ENCODE assay signal across 8 mouse cellular contexts in genomic region chr11:106612209-106612960, GRCm38 (mm10). TPM values are rescaled to one million over a fixed set of nuclear protein-coding genes. Genes with fewer than 3 reads are reported as not detected.
A peak's percentile ranks its signal among the peaks of the same experiment; 100 is the strongest.
DNase-seq lines count a peak whose midpoint lies in the region; ATAC-seq and TF ChIP-seq lines count a peak whose summit lies in the region.

No protein-coding gene starts in this region.

- peaks cover 15% of the 10 kb centered on the region for H3K4me1 ChIP-seq in embryonic facial prominence, embryonic 12.5 days
- peaks cover 16% of the 10 kb centered on the region for H3K4me1 ChIP-seq in midbrain, embryonic 16.5 days (ENCODE audit: control insufficient read depth, insufficient read depth, low read length)
- no peaks in the 10 kb centered on the region for H3K4me1 ChIP-seq in stomach, postnatal 0 days (replicated peaks; ENCODE audit: control insufficient read depth, insufficient read depth)

- H3K27ac ChIP-seq in embryonic facial prominence, embryonic 12.5 days: peak overlapping the region; percentile 69
- peak overlapping the region; percentile 80 for H3K27ac ChIP-seq in midbrain, embryonic 16.5 days (ENCODE audit: low read length)
- peak overlapping the region; percentile 95 for H3K27ac ChIP-seq in stomach, postnatal 0 days (replicated peaks)

- DNase-seq in CD8-positive naive resting alpha-beta T cell, adult 2 months (ENCODE audit: low read depth in 2 of 2, low spot score in 2 of 2): peak; percentile 36 to 45
- peak; percentile 80 to 81 for DNase-seq in adrenal gland, postnatal 36 days
- peak; percentile 49 to 69 for DNase-seq in heart, adult 18-20 months
- DNase-seq in kidney, adult 18-20 months: peak; percentile 79
- peak; percentile 80 for DNase-seq in liver
- peak; percentile 77 for DNase-seq in stomach, postnatal 0 days (ENCODE audit: low spot score)

- TF ChIP-seq CTCF in stomach, postnatal 0 days (IDR thresholded peaks at IDR 0.05; ENCODE audit: low read depth): 0 out of 2 replicates have a peak, but pooled peaks have one; percentile 8

- peak overlapping the region; percentile 92 for H3K4me3 ChIP-seq in embryonic facial prominence, embryonic 12.5 days
- H3K4me3 ChIP-seq in midbrain, embryonic 16.5 days (ENCODE audit: low read depth, low read length): peak overlapping the region; percentile 99
- H3K4me3 ChIP-seq in stomach, postnatal 0 days (ENCODE audit: low read depth, low read length): peak overlapping the region; percentile 95

- WGBS in embryonic facial prominence, embryonic 12.5 days: under 1% methylated on average over 67 of the region's 67 CpGs
- WGBS in midbrain, embryonic 16.5 days: under 1% methylated on average over 56 of the region's 67 CpGs
- WGBS in stomach, postnatal 0 days: under 1% methylated on average over 47 of the region's 67 CpGs

- no peak; the same call in 1 of the 2 replicates for ATAC-seq in embryonic facial prominence, embryonic 12.5 days (ENCODE audit: insufficient number of reproducible peaks, insufficient read depth, low FRiP score, low TSS enrichment)
- ATAC-seq in midbrain, embryonic 16.5 days: peak; percentile 61
- ATAC-seq in stomach, postnatal 0 days (ENCODE audit: low FRiP score, low TSS enrichment): peak; percentile 74

- peak overlapping the region; percentile 86 for H3K4me2 ChIP-seq in embryonic facial prominence, embryonic 12.5 days (replicated peaks)
- H3K4me2 ChIP-seq in midbrain, embryonic 16.5 days (ENCODE audit: low read length): peak overlapping the region; percentile 93
- peak overlapping the region; percentile 79 for H3K4me2 ChIP-seq in stomach, postnatal 0 days (replicated peaks; ENCODE audit: low read depth)

- H3K27me3 ChIP-seq in embryonic facial prominence, embryonic 12.5 days: no peaks in the 10 kb centered on the region
- no peaks in the 10 kb centered on the region for H3K27me3 ChIP-seq in midbrain, embryonic 16.5 days (ENCODE audit: control insufficient read depth, insufficient read depth, low read depth, low read length)
- no peaks in the 10 kb centered on the region for H3K27me3 ChIP-seq in stomach, postnatal 0 days (ENCODE audit: control insufficient read depth, insufficient read depth, low read length)

- no peaks in the 10 kb centered on the region for H3K9me3 ChIP-seq in embryonic facial prominence, embryonic 12.5 days
- no peaks in the 10 kb centered on the region for H3K9me3 ChIP-seq in midbrain, embryonic 16.5 days (replicated peaks; ENCODE audit: control insufficient read depth, low read length, poor library complexity, severe bottlenecking)
- H3K9me3 ChIP-seq in stomach, postnatal 0 days (ENCODE audit: control insufficient read depth, low read length): no peaks in the 10 kb centered on the region

- H3K9ac ChIP-seq in embryonic facial prominence, embryonic 12.5 days: peak overlapping the region; percentile 82
- H3K9ac ChIP-seq in midbrain, embryonic 16.5 days (ENCODE audit: low read depth, low read length): peak overlapping the region; percentile 79
- peak overlapping the region; percentile 94 for H3K9ac ChIP-seq in stomach, postnatal 0 days (ENCODE audit: low read length)

- H3K36me3 ChIP-seq in embryonic facial prominence, embryonic 12.5 days: no peaks in the 10 kb centered on the region
- H3K36me3 ChIP-seq in midbrain, embryonic 16.5 days (ENCODE audit: control insufficient read depth, insufficient read depth, low read length): no peaks in the 10 kb centered on the region
- H3K36me3 ChIP-seq in stomach, postnatal 0 days (ENCODE audit: control insufficient read depth, insufficient read depth, low read length): no peaks in the 10 kb centered on the region

- TF ChIP-seq EP300 in stomach, postnatal 0 days (optimal IDR thresholded peaks at IDR 0.05): peak; percentile 8

RNA-seq across cellular contexts. Expression of gene Tex2, which starts 0.8 kb away (rescaled TPM):
- 10 to 100 TPM; 52.3 to 54.4 TPM for total RNA-seq in adrenal gland, postnatal 36 days (2021)
- polyA plus RNA-seq in embryonic facial prominence, embryonic 12.5 days (2016; fragmentation: Nextera tagmentation; extraction: Ambion mirVana): 8.3 and 9.4 TPM in 2 replicates
- total RNA-seq in heart, adult 18-20 months (2021): 10 to 100 TPM; 41.5 to 42.0 TPM
- 35.9 and 37.5 TPM in 2 replicates for polyA plus RNA-seq in midbrain, embryonic 16.5 days (2015; fragmentation: Nextera tagmentation; extraction: Ambion mirVana)
- polyA plus RNA-seq in stomach, postnatal 0 days (2015; fragmentation: Nextera tagmentation; extraction: Ambion mirVana): 11.6 and 12.1 TPM in 2 replicates
